Mouse (Mus musculus): ENCODE results near the gene Lgsn.

DNA sequence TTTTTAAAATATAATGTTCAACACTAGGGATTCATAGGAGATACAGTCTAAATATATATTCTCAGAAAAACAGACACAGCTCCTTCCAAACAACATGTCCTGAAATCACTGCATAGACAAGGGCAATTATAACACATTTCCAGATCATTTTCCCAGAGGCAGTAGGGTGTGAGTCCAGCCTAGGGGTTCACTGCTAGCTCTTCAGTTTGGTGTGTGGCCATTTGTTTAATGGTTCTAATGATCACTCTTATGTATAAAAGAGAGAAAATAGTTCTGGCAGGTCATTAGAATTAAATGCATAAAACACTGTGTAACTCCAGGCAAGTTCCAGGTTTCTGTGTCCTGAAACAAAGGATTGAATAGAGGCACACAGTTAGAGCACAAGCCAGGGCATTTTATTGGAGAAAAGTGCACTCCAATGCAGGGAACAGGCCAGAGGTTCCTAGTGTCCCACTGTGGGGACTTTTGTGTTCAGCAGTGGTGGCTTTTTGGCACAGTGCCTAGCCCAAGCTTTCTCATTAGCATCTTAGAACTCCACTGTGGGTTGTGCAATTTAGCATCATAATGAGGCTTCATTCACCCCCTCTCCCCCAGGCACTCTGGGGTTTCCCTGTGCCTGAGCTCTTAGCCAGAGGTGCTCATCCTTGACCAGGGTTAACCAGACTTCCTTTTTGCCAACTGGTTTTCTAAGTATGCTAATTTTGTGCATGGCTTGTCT, 57.3 kb downstream of the Lgsn start:
- no peak for TF ChIP-seq TAL1 (conservative IDR thresholded peaks at IDR 0.05; ENCODE audit: low read depth, low read length)
- TF ChIP-seq CTCF (IDR thresholded peaks at IDR 0.05; ENCODE audit: low read depth, low read length) = no peak
- TF ChIP-seq POLR2AphosphoS5 (IDR thresholded peaks at IDR 0.05; ENCODE audit: insufficient replicate concordance, low read depth, low read length) = no peak
- TF ChIP-seq GATA1 (IDR thresholded peaks at IDR 0.05; ENCODE audit: borderline replicate concordance, low read length) = no peak

Data from G1E (cell line).